Mouse (Mus musculus) small intestine, adult 2 months (tissue): ENCODE results near the gene Traf3ip2. TPM values are rescaled to one million over a fixed set of nuclear protein-coding genes. Genes with fewer than 3 reads are reported as not detected.

Experiments used
- H3K27ac ChIP-seq: fragments of 200-500 bp; 2 replicates; pipeline ENCODE4 v1.5.1; 2012; ENCODE audit warnings: low read depth, low read length, control low read depth, inconsistent platforms; ENCODE audit not compliant: insufficient read depth
- H3K27me3 ChIP-seq: fragments of 200-500 bp; 2 replicates; pipeline ENCODE4 v1.6.1; 2012; ENCODE audit warnings: mild to moderate bottlenecking, moderate library complexity, low read length, inconsistent platforms; ENCODE audit not compliant: control insufficient read depth, insufficient read depth
- H3K36me3 ChIP-seq: fragments of 200-500 bp; 2 replicates; pipeline ENCODE4 v1.6.1; 2012; ENCODE audit warnings: mild to moderate bottlenecking, low read length, control low read depth, inconsistent platforms; ENCODE audit not compliant: control insufficient read depth, insufficient read depth
- H3K4me1 ChIP-seq: fragments of 200-500 bp; 2 replicates; pipeline ENCODE4 v1.6.1; 2012; ENCODE audit warnings: low read length, inconsistent platforms, mixed read lengths; ENCODE audit not compliant: control insufficient read depth, insufficient read depth, insufficient read length
- H3K4me3 ChIP-seq: fragments of 200-500 bp; 2 replicates; pipeline ENCODE4 v1.5.1; 2012; ENCODE audit warnings: low read depth, mild to moderate bottlenecking, control low read depth, inconsistent platforms, low read length, moderate library complexity
- CTCF ChIP-seq: fragments of 200-500 bp; IDR thresholded peaks from 2 replicates; pipeline ENCODE4 v1.5.1; 2012; ENCODE audit warnings: low read depth, mild to moderate bottlenecking, control low read depth, inconsistent platforms, low read length, moderate library complexity, mixed read lengths; ENCODE audit not compliant: insufficient replicate concordance, insufficient read length; ENCODE audit errors: extremely low read depth
- POLR2A ChIP-seq: fragments of 200-500 bp; IDR thresholded peaks from 2 replicates; pipeline ENCODE4 v1.6.1; 2012; ENCODE audit warnings: low read depth, mild to moderate bottlenecking, control low read depth, inconsistent platforms, low read length, moderate library complexity
- WGBS: fragments of 180-500 bp; shearing (Covaris S2); methylation state at CpG from one replicate; pipeline ENCODE4 v1.1.7; 2018; 5-methylcytosine and 5-hydroxymethylcytosine counted together
- polyA plus RNA-seq: library from polyadenylated mRNA; depleted of rRNA; stranded (reverse); fragments of >200 nt; gene quantifications from 2 replicates; pipeline ENCODE4 v1.2.3, GENCODE M21; 2012; rRNA removed

The Traf3ip2 gene
- 16.0 and 26.9 TPM in 2 replicates for polyA plus RNA-seq

GRCm38 (mm10) chr10:39612633-39612988 lies at the start of gene Traf3ip2:
Gene Traf3ip2 (plus strand): TSS chr10:39612934.
- no peak for TF ChIP-seq CTCF
- TF ChIP-seq POLR2A = no peak
- H3K27me3 ChIP-seq = no peaks in the 10 kb centered on the region
- H3K36me3 ChIP-seq = 0 out of 2 replicates have a peak, but pooled peaks cover 1% of the 10 kb centered on the region
- peak within 1 kb of the TSS; percentile 69 for H3K4me3 ChIP-seq
- WGBS = 10% methylated on average over 4 of the region's 4 CpGs
- peak within 1 kb of the TSS; percentile 95 for H3K27ac ChIP-seq
- peaks cover 21% of the 10 kb centered on the region for H3K4me1 ChIP-seq

GRCm38 (mm10) chr10:39563552-39564223 lies 49.0 kb upstream of the Traf3ip2 start:
- Histone ChIP-seq H3K27ac (no peak overlapping the region), H3K4me3 (no peak overlapping the region), H3K36me3 (peaks cover 3% of the 10 kb centered on the region), H3K27me3 (no peaks in the 10 kb centered on the region), H3K4me1 (no peaks in the 10 kb centered on the region)
- WGBS = 81% methylated on average over 24 of the region's 24 CpGs
- TF ChIP-seq CTCF = no peak
- no peak for TF ChIP-seq POLR2A

- Histone ChIP-seq H3K27ac (no peak overlapping the region), H3K36me3 (peaks cover 3% of the 10 kb centered on the region), H3K4me3 (no peak overlapping the region), H3K4me1 (no peaks in the 10 kb centered on the region), H3K27me3 (no peaks in the 10 kb centered on the region)
- no peak for TF ChIP-seq POLR2A
- no peak for TF ChIP-seq CTCF
- 60% methylated on average over 12 of the region's 12 CpGs for WGBS
Measured at GRCm38 (mm10) chr10:39566901-39567300, 45.8 kb upstream of the Traf3ip2 start.

GRCm38 (mm10) chr10:39568991-39569390 lies 43.7 kb upstream of the Traf3ip2 start:
- H3K4me3 ChIP-seq = no peak overlapping the region
- H3K27me3 ChIP-seq = no peaks in the 10 kb centered on the region
- WGBS = 77% methylated on average over 4 of the region's 4 CpGs
- no peak overlapping the region for H3K27ac ChIP-seq
- H3K4me1 ChIP-seq = no peaks in the 10 kb centered on the region
- TF ChIP-seq CTCF (no peak), POLR2A (no peak)
- peaks cover 3% of the 10 kb centered on the region; the same call in 1 of the 2 replicates for H3K36me3 ChIP-seq

- no peaks in the 10 kb centered on the region for H3K27me3 ChIP-seq
- no peak overlapping the region for H3K27ac ChIP-seq
- no peaks in the 10 kb centered on the region for H3K4me1 ChIP-seq
- H3K36me3 ChIP-seq = no peaks in the 10 kb centered on the region
- TF ChIP-seq CTCF (no peak), POLR2A (no peak)
- WGBS = 60% methylated on average over 7 of the region's 7 CpGs
- H3K4me3 ChIP-seq = no peak overlapping the region
Measured at GRCm38 (mm10) chr10:39571011-39571410, 41.7 kb upstream of the Traf3ip2 start.

GRCm38 (mm10) chr10:39572050-39572671 lies 40.6 kb upstream of the Traf3ip2 start:
- no peaks in the 10 kb centered on the region for H3K4me1 ChIP-seq
- H3K27ac ChIP-seq = no peak overlapping the region
- no peaks in the 10 kb centered on the region for H3K27me3 ChIP-seq
- no peaks in the 10 kb centered on the region for H3K36me3 ChIP-seq
- whole genome bisulfite sequencing = 57% methylated on average over 9 of the region's 9 CpGs
- H3K4me3 ChIP-seq = no peak overlapping the region
- no peak for TF ChIP-seq POLR2A
- TF ChIP-seq CTCF = no peak

- no peak overlapping the region for H3K27ac ChIP-seq
- TF ChIP-seq POLR2A (no peak), CTCF (no peak)
- WGBS = 39% methylated on average over 6 of the region's 6 CpGs
Measured at GRCm38 (mm10) chr10:39572672-39573051, 40.1 kb upstream of the Traf3ip2 start.

GRCm38 (mm10) chr10:39576466-39576865 lies 36.3 kb upstream of the Traf3ip2 start:
- H3K27ac ChIP-seq = no peak overlapping the region
- H3K4me3 ChIP-seq = no peak overlapping the region
- TF ChIP-seq POLR2A = no peak
- no peak for TF ChIP-seq CTCF
- WGBS = 93% methylated on average over 6 of the region's 6 CpGs
- no peaks in the 10 kb centered on the region for H3K36me3 ChIP-seq
- H3K27me3 ChIP-seq = no peaks in the 10 kb centered on the region
- H3K4me1 ChIP-seq = no peaks in the 10 kb centered on the region

More at GRCm38 (mm10) chr10:39572672-39573051, 40.1 kb upstream of the Traf3ip2 start:
- H3K4me3 ChIP-seq = no peak overlapping the region
- H3K36me3 ChIP-seq = no peaks in the 10 kb centered on the region
- H3K27me3 ChIP-seq = no peaks in the 10 kb centered on the region
- H3K4me1 ChIP-seq = no peaks in the 10 kb centered on the region
